Mouse (Mus musculus) heart, adult 9 months (tissue): ENCODE results near the gene Rhof.
A peak's percentile ranks its signal among the peaks of the same experiment; 100 is the strongest.

Experiments
- DNase-seq, 2 experiments: peaks; one replicate each; pipeline ENCODE4 v3.0.0; 2022; ENCODE audit warnings: low spot score in 2 of 2

The Rhof gene

GRCm38 (mm10) chr5:123135471-123136360 is 3.2 kb upstream of the Rhof start:
- peak; percentile 96 for DNase-seq

DNA sequence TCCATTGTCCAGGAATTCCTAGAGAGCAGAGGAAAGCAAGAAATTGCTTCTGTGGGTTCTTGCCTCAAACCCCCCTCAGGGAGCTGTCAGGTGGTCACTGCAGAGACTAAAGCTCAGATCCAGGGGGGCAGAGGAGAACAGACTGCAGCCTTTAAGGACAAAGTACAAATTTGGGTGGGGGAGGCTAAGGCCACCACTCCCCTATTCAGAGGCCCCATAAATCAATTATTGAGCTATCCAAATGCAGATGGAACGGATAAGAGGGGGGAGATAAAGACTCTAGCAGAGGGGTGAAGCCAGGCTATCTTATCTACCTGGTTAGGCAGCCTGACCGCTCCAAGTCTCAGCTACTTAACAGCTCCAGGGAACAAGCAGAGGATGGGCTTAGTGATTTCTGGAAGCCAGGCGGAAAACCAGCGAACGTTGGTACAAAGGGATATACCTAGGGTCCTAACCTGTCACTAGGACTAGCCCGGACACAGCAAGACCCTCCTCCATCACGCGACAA is 2.4 kb upstream of the Rhof start:
- no peak for DNase-seq

GRCm38 (mm10) chr5:123134186-123134874 is 1.8 kb upstream of the Rhof start:
- DNase-seq = peak; percentile 84 to 85

DNA sequence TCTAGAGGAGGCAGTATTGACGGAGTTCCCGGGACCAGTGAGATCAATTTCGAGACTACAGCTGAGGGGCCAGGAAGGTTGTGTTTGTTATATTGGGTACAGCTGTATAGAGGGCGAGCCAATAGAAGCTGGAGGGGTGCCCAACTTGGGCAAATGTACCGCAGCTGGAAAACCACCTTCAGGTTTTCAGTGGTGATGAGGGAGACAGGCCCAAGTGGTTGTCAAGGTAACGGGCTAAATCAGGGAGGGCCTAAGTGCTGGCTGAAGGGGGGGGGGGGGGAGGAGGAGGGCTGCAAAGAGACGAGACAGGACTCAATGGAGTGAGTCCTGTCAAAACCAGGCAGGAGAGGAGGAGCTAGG is 1.3 kb upstream of the Rhof start:
- no peak for DNase-seq

DNA sequence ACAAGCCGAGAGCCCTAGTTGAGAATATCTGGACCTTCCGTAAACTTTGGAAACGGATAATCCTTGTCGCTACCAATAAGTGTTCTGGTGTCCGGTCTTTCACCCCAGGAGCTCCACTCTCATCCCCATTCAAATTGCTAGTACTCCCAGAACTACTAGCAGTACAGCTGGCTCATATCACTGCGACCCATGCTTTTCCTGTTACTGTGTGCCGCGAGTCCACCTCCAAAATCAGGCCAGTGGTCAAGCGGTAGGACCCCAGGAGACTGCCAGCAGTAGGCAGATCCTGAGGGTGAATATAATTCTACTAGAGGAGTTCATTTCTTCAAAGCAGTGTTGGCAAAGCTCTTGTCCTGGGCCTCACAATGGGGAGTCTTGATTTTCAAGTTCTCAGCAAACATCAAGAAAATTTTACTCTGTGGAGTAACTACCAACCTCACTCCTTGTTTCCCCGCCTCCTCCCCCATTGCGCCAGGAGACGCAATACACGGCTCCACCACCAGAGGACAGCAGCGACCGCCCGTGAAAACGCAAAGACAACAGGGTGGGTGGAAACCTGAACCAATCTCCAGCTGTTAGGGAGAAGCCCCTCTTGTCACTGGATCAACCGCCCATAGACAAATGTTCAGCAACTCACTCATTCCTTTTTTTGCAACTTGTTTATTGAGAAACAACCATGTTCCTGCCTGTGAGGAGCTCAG is 741 bp upstream of the Rhof start:
- peak; percentile 87 to 92 for DNase-seq

- no peak for DNase-seq
These were observed 1.7 kb downstream of the Rhof start for GRCm38 (mm10) chr5:123130814-123131148.

- DNase-seq = no peak
These were observed 2.3 kb downstream of the Rhof start for GRCm38 (mm10) chr5:123130030-123130813.

DNA sequence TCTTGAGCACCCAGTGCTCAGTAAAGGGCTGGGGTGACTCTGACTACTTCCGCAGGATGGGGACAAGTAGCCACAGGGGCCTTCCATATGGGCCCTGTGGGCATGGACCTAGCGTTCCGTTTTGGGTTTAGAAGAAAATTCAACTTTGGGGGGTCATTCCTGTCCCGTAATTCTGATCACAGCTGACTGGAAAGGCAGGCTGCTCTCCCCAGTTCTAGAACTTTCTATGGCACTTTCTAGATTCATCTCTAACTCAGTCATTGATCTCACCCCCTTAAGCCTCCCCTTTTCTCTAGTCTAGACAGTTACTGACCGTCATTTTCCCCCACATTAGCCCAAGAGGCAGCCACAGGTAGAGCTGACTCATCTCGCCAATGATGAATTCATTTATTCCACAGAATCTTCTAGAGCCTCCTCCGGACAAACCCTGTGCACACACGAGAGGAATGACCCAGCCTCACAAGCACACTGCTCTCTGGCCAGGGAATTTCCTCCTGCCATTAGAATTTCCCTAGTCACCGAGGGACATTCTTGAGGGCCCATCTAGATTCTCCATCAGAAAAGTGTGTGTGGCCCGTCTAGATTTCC is 3.2 kb downstream of the Rhof start:
- no peak for DNase-seq

DNA sequence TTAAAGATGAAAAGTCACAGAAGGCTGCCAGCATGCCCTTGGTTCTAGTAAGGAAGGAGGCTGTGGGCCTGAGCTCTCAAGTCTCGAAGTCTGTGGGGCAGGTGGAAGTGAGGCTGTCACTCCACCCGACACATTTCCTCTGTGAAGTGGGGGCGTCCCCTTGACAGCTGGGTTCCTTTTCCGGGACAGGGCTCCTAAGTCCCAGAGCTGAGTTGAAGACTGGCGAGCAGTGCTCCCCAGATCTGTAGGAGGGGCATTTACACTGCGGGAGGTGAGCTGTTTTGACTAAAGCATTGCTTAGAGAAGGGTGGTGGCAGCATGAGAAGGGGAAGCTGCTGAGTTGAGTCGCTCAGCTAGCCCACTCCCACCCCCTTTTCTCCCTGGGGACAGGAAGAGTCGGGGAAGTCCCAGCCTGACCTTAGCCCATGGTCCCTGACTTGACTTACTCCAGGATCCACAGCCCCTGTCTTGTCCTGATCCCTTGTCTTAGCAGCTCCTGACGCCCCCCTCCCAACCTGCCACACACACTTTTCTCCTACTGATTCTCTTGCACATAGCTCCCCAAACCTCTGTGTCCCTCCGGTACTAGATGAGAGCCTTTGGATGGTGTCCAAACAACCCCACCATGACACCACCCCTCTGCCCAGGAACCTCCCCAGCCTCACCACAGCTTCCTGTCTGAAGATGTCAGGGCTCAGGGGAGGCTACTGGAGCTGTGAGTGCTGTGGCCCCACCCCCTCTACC is 3.9 kb downstream of the Rhof start:
- peak; percentile 23 to 57 for DNase-seq

GRCm38 (mm10) chr5:123127031-123127430 is 5.5 kb downstream of the Rhof start:
- no peak for DNase-seq

DNA sequence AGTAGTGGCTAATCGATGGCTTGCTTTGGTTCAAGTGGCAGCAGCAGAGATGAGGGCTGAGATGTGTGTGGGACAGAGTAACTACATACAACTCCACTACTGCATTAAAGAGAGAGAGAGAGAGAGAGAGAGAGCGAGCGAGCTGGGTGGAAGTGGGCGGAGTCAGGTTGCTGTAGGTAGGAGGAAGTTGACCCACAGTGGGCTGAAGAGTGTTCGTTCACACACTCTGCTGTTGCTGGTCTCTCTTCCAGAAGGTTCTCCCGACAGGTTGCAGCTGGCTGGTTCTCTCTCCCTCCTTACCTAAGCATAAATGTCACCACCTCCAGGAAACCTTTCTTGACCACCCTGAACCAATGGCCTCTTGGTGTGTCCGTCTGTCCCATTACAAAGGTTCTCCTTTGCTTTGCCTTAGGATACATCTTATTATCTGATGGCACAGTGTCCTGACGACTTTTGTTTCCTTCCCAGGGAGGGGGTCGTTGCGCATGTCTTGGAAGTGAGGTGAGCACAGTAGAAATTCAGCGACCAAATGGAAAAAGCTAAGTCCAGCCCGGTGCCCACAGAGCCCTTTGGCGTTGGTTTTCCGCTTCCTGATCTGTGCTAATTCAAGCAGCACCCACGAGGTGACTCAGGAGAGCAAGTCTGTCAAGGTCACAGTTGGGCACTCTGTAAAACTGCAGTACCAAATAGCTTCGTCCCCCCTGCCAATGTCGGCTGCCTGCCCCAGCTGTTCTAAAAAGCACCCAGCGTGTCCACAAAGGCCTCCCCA is 6.7 kb downstream of the Rhof start:
- DNase-seq = peak in 1 of 2 experiments; percentile 43

GRCm38 (mm10) chr5:123125105-123125504 is 7.4 kb downstream of the Rhof start:
- no peak for DNase-seq

- DNase-seq = no peak
These were observed 10.3 kb downstream of the Rhof start for GRCm38 (mm10) chr5:123122181-123122580.

GRCm38 (mm10) chr5:123120624-123121215 is 11.8 kb downstream of the Rhof start:
- DNase-seq = no peak

DNA sequence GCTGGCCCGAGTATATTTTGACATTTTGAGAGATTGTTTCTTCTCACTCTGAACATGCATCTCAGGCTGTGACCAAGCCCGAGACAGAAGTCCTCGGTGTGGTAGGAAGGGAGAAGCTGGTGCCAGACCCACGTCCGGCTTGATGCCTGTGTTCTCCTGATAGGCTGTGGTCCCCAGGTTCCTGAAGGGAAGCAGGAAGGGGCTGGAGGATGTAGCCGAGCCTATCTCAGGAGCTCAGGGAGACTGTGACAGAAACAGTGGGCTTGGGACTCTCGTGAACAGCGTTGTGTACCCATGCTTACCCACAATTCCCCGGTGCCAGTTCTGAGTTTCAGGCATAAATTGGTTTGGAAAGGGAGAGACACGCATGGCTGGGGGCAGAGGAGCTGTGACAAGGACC is 13.7 kb downstream of the Rhof start:
- no peak for DNase-seq

- no peak for DNase-seq
These were observed 14.7 kb downstream of the Rhof start for GRCm38 (mm10) chr5:123117773-123118172.

DNA sequence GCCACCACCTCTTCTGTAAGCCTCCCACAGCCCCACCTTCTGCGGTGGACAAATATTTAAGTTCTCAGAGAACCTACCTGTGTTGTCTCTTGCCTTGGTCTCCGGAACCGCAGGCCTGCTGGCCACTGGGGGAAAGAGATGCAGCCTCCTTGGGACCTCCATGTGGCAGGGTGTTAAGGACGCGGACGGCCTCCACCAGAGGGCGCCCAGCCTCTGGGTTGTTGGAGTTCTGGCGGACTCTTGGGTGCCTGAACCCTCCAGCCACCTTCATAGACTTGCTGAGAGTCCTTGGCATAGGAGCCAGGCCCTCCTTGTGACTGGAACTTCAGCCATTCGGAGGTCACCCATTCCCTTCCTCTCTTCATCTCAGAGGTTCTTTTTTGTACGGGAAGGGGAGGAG is 15.2 kb downstream of the Rhof start:
- DNase-seq = peak in 1 of 2 experiments; percentile 60

DNA sequence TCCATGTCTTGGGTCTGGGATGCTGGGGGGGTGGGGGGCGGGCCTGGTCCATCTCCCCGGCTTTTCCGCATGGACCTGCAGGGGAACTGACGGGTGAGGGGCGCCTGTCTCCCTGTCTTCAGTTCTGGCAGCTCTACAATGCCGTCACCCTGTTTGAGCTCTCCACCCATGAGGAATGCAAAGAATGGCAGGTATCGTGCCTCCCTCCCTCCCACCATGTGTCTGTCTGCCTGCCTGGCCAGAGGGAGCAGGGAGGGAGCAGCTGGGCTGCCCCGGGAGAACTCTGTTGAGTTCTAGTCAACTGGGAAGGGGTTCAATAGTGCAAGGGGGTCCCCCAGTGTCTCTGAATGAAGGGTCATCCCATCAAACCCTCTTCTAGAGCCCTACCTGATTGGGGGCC is 16.4 kb downstream of the Rhof start:
- no peak for DNase-seq

DNA sequence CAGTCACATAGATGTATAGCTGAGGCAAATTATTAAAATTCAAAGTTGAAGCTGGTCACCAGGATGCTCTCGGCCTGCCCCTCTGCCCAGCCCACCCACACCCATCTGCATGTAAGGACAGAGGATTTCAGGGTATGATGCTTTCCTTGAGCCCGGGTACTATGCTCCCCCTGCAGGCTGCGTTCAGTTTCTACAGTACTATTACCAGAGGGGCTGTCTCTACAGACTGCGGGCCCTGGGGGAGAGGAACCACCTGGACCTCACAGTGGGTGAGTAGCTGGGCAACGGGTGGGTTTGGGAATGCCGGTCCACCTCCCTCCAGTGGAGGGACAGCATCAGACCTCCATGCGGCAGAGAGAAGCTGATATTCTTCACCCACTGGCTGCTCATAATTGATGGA is 17.6 kb downstream of the Rhof start:
- no peak for DNase-seq
